Mouse (Mus musculus): ENCODE measurements around the gene Abcg8. TPM values are rescaled to one million over a fixed set of nuclear protein-coding genes. Genes with fewer than 3 reads are reported as not detected.

Abcg8 gene
- total RNA-seq, 2 experiments from 2014 or later = 0.25 to 4.5 TPM

Other genes with a start within 250 kb of the Abcg8 start
- gene Thada, start 210.1 kb upstream of the Abcg8 start, total RNA-seq (2021) = 10 to 100 TPM; 18.2 to 20.7 TPM
- gene Plekhh2, start 164.4 kb upstream of the Abcg8 start, total RNA-seq (2021) = 10 to 100 TPM; 12.0 to 13.7 TPM
- 10 to 100 TPM; 23.2 to 28.2 TPM for gene Dync2li1, start 49.8 kb upstream of the Abcg8 start, total RNA-seq (2021)
- 1 to 10 TPM in 1 of 2 experiments, under 1 TPM in 1; 0.64 to 4.5 TPM for gene Abcg5, start 6.7 kb downstream of the Abcg8 start, total RNA-seq (2021)
- gene Lrpprc, start 114.5 kb downstream of the Abcg8 start, total RNA-seq (2021) = 10 to 100 TPM; 72.0 to 75.0 TPM

Measured in adrenal gland, postnatal 4 days (tissue).